Mouse (Mus musculus): ENCODE results near the gene Svep1.

- TF ChIP-seq POLR2A (IDR thresholded peaks at IDR 0.05; ENCODE audit: insufficient read length, low read depth) (no peak), MAX (IDR thresholded peaks at IDR 0.05; ENCODE audit: low read depth) (no peak)
Measured at GRCm38 (mm10) chr4:58223499-58223898, 16.8 kb upstream of the Svep1 start.
